Mouse (Mus musculus) stomach, embryonic 16.5 days (tissue): ENCODE results near the gene Plxnc1. TPM values are rescaled to one million over a fixed set of nuclear protein-coding genes. Genes with fewer than 3 reads are reported as not detected.

Source experiments
- ATAC-seq: fragments of 200-750 bp; cut with Nextera tagmentation; 2 replicates; pipeline ENCODE4 v1.8.0; 2017; ENCODE audit warnings: moderate number of reproducible peaks, moderate TSS enrichment; ENCODE audit not compliant: insufficient read depth, low FRiP score
- H3K27ac ChIP-seq: fragments of 300-500 bp; sonication (generic); 2 replicates; pipeline ENCODE4 v1.5.1; 2014; ENCODE audit warnings: low read length
- H3K27me3 ChIP-seq: fragments of 300-500 bp; sonication (generic); 2 replicates; pipeline ENCODE4 v1.6.1; 2014; ENCODE audit warnings: low read length, control low read depth, mixed read lengths; ENCODE audit not compliant: control insufficient read depth, insufficient read depth
- H3K36me3 ChIP-seq: fragments of 300-500 bp; sonication (generic); 2 replicates; pipeline ENCODE4 v1.6.1; 2014; ENCODE audit warnings: low read length; ENCODE audit not compliant: control insufficient read depth, insufficient read depth
- H3K4me1 ChIP-seq: fragments of 300-500 bp; sonication (generic); 2 replicates; pipeline ENCODE4 v1.6.1; 2014; ENCODE audit warnings: low read length, control low read depth, mixed read lengths; ENCODE audit not compliant: control insufficient read depth, insufficient read depth
- H3K4me2 ChIP-seq: fragments of 300-500 bp; sonication (generic); 2 replicates; pipeline ENCODE4 v1.6.1; 2014; ENCODE audit warnings: low read depth, low read length, mixed read lengths
- H3K4me3 ChIP-seq: fragments of 300-500 bp; sonication (generic); replicated peaks from 2 replicates; pipeline ENCODE4 v1.5.1; 2014; ENCODE audit warnings: mild to moderate bottlenecking, low read length
- H3K9ac ChIP-seq: fragments of 300-500 bp; sonication (generic); 2 replicates; pipeline ENCODE4 v1.6.1; 2014; ENCODE audit warnings: low read length
- H3K9me3 ChIP-seq: fragments of 300-500 bp; sonication (generic); replicated peaks from 2 replicates; pipeline ENCODE4 v1.6.1; 2016; ENCODE audit warnings: low read length, control low read depth; ENCODE audit not compliant: control insufficient read depth
- WGBS: fragments of 180-500 bp; shearing (Covaris S2); extraction: QIAGEN DNeasy Blood & Tissue Kit; methylation state at CpG from one replicate; pipeline ENCODE4 v1.1.7; 2014; 5-methylcytosine and 5-hydroxymethylcytosine counted together
- polyA plus RNA-seq: library from polyadenylated mRNA; unstranded; fragments of >200 nt; fragmentation: Nextera tagmentation; extraction: Ambion mirVana; gene quantifications from 2 replicates; pipeline ENCODE4 v1.2.1, GENCODE M21; 2015

Plxnc1 gene
- polyA plus RNA-seq, 1 experiment from 2014 or later: 1.9 TPM

- H3K9me3 ChIP-seq: no peaks in the 10 kb centered on the region
- no peaks in the 10 kb centered on the region for H3K36me3 ChIP-seq
- WGBS: 33% methylated on average over 6 of the region's 6 CpGs
- ATAC-seq: no peak
- H3K27ac ChIP-seq: no peak overlapping the region
- no peak overlapping the region for H3K9ac ChIP-seq
- no peaks in the 10 kb centered on the region for H3K27me3 ChIP-seq
- H3K4me3 ChIP-seq: no peak overlapping the region
- no peaks in the 10 kb centered on the region for H3K4me1 ChIP-seq
- no peak overlapping the region for H3K4me2 ChIP-seq
These were observed 136.4 kb downstream of the Plxnc1 start for GRCm38 (mm10) chr10:94808275-94808674.

DNA sequence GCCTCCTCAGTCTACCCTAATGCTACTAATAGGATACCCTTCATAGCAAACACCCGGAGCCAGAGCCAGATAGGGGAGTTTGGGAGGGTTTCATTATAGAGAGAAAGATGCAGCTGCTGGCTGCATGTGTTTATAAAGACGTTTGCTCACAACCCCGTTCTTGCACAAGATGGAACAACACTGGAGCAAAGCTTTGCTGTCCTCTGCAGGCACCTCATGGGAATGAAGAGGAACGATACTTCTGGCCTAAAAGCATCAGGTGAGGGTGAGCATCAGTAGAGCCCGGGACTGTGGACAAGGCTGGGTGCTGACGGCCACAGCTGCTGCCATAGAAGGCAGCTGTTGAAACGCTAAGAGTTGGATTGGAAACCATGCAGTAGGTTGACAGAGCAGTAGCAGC, 137.3 kb downstream of the Plxnc1 start:
- Histone ChIP-seq H3K27me3 (no peaks in the 10 kb centered on the region), H3K36me3 (no peaks in the 10 kb centered on the region), H3K4me2 (no peak overlapping the region), H3K4me1 (no peaks in the 10 kb centered on the region), H3K27ac (no peak overlapping the region), H3K9ac (no peak overlapping the region), H3K4me3 (no peak overlapping the region), H3K9me3 (no peaks in the 10 kb centered on the region)
- no peak for ATAC-seq
- WGBS: 55% methylated on average over 7 of the region's 7 CpGs

DNA sequence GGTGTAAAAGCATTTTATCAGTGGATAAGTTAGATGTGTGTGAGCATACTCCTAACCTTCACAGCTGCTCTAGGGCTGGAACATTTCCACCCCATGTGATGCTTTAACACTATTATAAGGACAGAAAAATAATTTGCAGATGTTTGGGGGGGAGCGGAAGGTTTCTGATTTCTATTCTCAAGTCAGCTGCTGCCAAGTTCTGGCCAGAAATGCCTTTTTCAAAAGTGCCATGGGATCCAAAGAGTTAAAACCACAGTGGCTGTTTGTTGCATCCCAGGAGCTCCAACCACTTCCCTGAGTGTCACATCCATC, 139.8 kb downstream of the Plxnc1 start:
- Histone ChIP-seq H3K4me2 (no peak overlapping the region), H3K4me3 (no peak overlapping the region), H3K36me3 (no peaks in the 10 kb centered on the region), H3K27ac (no peak overlapping the region), H3K4me1 (no peaks in the 10 kb centered on the region), H3K9me3 (no peaks in the 10 kb centered on the region), H3K9ac (no peak overlapping the region), H3K27me3 (no peaks in the 10 kb centered on the region)
- ATAC-seq: no peak
- 91% methylated on average over 1 of the region's 1 CpGs for WGBS

DNA sequence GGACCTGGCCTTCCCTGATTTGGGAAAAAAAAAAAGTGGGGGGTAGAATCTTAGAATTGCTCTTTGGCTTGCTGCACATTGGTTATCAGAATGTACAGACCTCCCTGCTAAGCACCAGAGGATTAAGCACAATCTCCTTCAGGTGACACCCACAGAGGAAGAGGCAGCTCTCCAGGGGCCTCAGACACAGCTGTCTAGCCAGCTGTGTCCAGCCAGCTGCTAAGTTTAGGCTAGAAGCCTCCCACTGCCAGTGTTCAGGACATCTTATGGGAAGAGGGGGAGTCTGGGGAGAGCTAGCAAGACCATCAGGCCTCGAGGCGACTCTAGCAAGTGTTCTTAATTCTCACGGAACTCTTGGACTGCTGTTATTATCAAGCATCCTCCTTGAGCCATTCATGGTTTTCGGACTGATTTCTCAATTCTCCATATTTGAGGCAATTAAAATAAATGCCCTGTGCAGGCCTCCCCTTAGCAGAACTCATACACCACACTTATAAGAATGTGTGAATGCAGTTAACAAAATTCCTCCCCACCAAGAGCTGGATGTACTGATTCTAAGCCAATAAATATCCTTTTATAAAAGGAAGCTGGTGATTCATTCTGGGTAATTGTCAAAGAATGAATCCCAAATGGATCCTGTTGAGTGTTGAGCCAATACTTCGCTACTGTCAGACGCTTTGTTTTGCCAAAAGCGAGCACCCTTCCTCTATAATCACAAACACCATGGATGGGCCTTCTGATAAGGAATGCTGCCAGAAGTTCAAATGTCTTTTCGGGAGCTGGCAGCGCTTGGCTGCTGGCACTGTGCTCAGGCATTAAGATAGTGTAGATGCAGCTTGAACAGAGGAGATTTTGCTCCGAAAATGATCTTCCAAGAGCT, 140.4 kb downstream of the Plxnc1 start:
- Histone ChIP-seq H3K36me3 (no peaks in the 10 kb centered on the region), H3K4me2 (no peak overlapping the region), H3K9me3 (no peaks in the 10 kb centered on the region), H3K4me1 (no peaks in the 10 kb centered on the region), H3K9ac (no peak overlapping the region), H3K27ac (no peak overlapping the region), H3K4me3 (no peak overlapping the region), H3K27me3 (no peaks in the 10 kb centered on the region)
- 60% methylated on average over 10 of the region's 10 CpGs for WGBS
- ATAC-seq: peak; percentile 47; the same call in 1 of the 2 replicates

DNA sequence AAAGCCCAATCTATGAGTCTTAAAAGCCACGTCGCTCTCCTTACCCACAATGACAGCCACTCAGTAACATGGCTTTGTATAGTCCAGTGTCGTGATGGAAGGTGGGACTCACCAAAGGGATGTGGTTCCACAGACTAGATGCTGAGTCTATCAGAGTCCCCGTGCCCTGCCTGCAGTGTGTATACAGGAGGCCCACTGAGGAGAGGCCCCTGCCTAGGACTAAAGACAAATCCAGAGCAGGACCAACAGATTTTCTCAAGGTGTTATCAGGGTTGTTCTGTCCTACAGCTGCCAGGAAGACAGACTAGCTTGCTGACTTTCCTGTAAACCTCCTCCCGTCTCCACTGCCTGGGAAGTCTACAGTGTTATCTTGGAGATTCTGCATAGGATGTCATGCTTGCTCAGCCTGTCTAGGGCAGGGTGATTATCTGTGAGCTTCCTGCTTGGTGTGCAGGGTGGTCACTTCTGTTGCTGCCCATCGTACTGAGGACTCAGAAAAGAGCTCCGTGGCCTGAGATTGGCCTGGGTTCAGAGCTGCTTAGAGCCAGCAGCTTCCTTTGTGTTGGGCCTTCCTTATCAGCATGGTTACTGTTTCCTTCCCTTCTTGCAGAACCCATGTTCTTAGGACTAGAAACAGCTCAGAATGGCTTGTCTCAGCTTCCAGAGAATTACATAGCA, 143.8 kb downstream of the Plxnc1 start:
- Histone ChIP-seq H3K27me3 (no peaks in the 10 kb centered on the region), H3K27ac (no peak overlapping the region), H3K9me3 (no peaks in the 10 kb centered on the region), H3K4me3 (no peak overlapping the region), H3K4me2 (no peak overlapping the region), H3K9ac (no peak overlapping the region), H3K4me1 (no peaks in the 10 kb centered on the region), H3K36me3 (no peaks in the 10 kb centered on the region)
- 72% methylated on average over 7 of the region's 7 CpGs for WGBS
- no peak for ATAC-seq

- no peak for ATAC-seq
- no peaks in the 10 kb centered on the region for H3K9me3 ChIP-seq
- 37% methylated on average over 2 of the region's 2 CpGs for WGBS
These were observed 145.0 kb downstream of the Plxnc1 start for GRCm38 (mm10) chr10:94799485-94800239.

DNA sequence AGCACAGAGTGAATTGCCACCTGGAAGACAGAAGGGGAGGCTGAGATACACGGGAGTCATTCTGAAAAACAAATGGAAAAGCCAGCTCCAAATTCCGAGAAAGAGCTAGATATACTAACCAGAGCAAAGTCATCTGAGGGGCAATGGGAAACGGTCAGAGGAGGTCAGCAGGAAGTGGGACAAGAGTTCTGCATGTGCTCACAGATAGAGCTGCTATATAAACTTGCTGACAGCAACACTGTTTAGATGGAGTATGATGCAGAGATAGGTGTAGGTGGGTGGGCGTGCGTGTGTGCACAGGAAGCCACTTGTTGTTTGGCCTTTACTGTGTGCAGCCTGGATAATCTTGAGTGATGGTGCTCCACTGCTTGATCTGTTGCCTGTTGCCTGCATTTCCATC, 146.5 kb downstream of the Plxnc1 start:
- no peak overlapping the region for H3K9ac ChIP-seq
- no peaks in the 10 kb centered on the region for H3K36me3 ChIP-seq
- no peaks in the 10 kb centered on the region for H3K9me3 ChIP-seq
- no peak overlapping the region for H3K4me3 ChIP-seq
- no peaks in the 10 kb centered on the region for H3K27me3 ChIP-seq
- ATAC-seq: no peak
- H3K4me2 ChIP-seq: no peak overlapping the region
- WGBS: 43% methylated on average over 5 of the region's 5 CpGs
- no peaks in the 10 kb centered on the region for H3K4me1 ChIP-seq
- no peak overlapping the region for H3K27ac ChIP-seq

More at GRCm38 (mm10) chr10:94799485-94800239, 145.0 kb downstream of the Plxnc1 start:
- H3K4me1 ChIP-seq: no peaks in the 10 kb centered on the region
- no peak overlapping the region for H3K9ac ChIP-seq
- no peaks in the 10 kb centered on the region for H3K27me3 ChIP-seq
- no peak overlapping the region for H3K4me2 ChIP-seq
- no peak overlapping the region for H3K4me3 ChIP-seq
- no peak overlapping the region for H3K27ac ChIP-seq
- no peaks in the 10 kb centered on the region for H3K36me3 ChIP-seq

GRCm38 (mm10) chr10:94794666-94795244, 149.9 kb downstream of the Plxnc1 start:
- ATAC-seq: no peak
- Histone ChIP-seq H3K4me2 (no peak overlapping the region), H3K36me3 (no peaks in the 10 kb centered on the region), H3K9ac (no peak overlapping the region), H3K4me1 (no peaks in the 10 kb centered on the region), H3K9me3 (no peaks in the 10 kb centered on the region), H3K27ac (no peak overlapping the region), H3K27me3 (no peaks in the 10 kb centered on the region), H3K4me3 (no peak overlapping the region)
- WGBS: 91% methylated on average over 5 of the region's 5 CpGs

- Histone ChIP-seq H3K4me2 (no peak overlapping the region), H3K9ac (no peak overlapping the region), H3K9me3 (no peaks in the 10 kb centered on the region), H3K4me3 (no peak overlapping the region), H3K27ac (no peak overlapping the region), H3K4me1 (no peaks in the 10 kb centered on the region), H3K27me3 (no peaks in the 10 kb centered on the region), H3K36me3 (no peaks in the 10 kb centered on the region)
- no peak for ATAC-seq
- WGBS: 90% methylated on average over 3 of the region's 3 CpGs
These were observed 150.7 kb downstream of the Plxnc1 start for GRCm38 (mm10) chr10:94793914-94794313.
